Mouse (Mus musculus) kidney, embryonic 15.5 days (tissue): ENCODE data around the gene Mob3a. TPM values are rescaled to one million over a fixed set of nuclear protein-coding genes. Genes with fewer than 3 reads are reported as not detected.

Source experiments
- ATAC-seq: fragments of 200-750 bp; cut with Nextera tagmentation; replicated peaks from 2 replicates; pipeline ENCODE4 v1.8.0; 2017; ENCODE audit warnings: moderate TSS enrichment; ENCODE audit not compliant: low FRiP score
- H3K27ac ChIP-seq: fragments of 300-500 bp; sonication (generic); 2 replicates; pipeline ENCODE4 v1.5.1; 2015; ENCODE audit warnings: mild to moderate bottlenecking, inconsistent platforms
- H3K27me3 ChIP-seq: fragments of 300-500 bp; sonication (generic); 2 replicates; pipeline ENCODE4 v1.6.1; 2015; ENCODE audit warnings: inconsistent platforms
- H3K36me3 ChIP-seq: fragments of 300-500 bp; sonication (generic); 2 replicates; pipeline ENCODE4 v1.6.1; 2015; ENCODE audit warnings: inconsistent platforms
- H3K4me1 ChIP-seq: fragments of 300-500 bp; sonication (generic); 2 replicates; pipeline ENCODE4 v1.6.1; 2015; ENCODE audit warnings: inconsistent platforms
- H3K4me2 ChIP-seq: fragments of 300-500 bp; sonication (generic); 2 replicates; pipeline ENCODE4 v1.6.1; 2015; ENCODE audit warnings: moderate library complexity, mild to moderate bottlenecking, inconsistent platforms
- H3K4me3 ChIP-seq: fragments of 300-500 bp; sonication (generic); replicated peaks from 2 replicates; pipeline ENCODE4 v1.5.1; 2015; ENCODE audit warnings: mild to moderate bottlenecking, inconsistent platforms
- H3K9ac ChIP-seq: fragments of 300-500 bp; sonication (generic); 2 replicates; pipeline ENCODE4 v1.6.1; 2015; ENCODE audit warnings: mild to moderate bottlenecking, inconsistent platforms
- H3K9me3 ChIP-seq: fragments of 300-500 bp; sonication (generic); replicated peaks from 2 replicates; pipeline ENCODE4 v1.6.1; 2016; ENCODE audit warnings: inconsistent platforms
- WGBS: fragments of 180-500 bp; shearing (Covaris S2); methylation state at CpG from one replicate; pipeline ENCODE4 v1.1.7; 2015; ENCODE audit warnings: mixed read lengths; 5-methylcytosine and 5-hydroxymethylcytosine counted together
- polyA plus RNA-seq: library from polyadenylated mRNA; unstranded; fragments of >200 nt; fragmentation: Nextera tagmentation; extraction: Ambion mirVana; gene quantifications from 2 replicates; pipeline ENCODE4 v1.2.1, GENCODE M21; 2015

Gene Mob3a
- polyA plus RNA-seq, result 37.7 and 41.5 TPM in 2 replicates

GRCm38 (mm10) chr10:80701721-80702535 is at the start of gene Mob3a, which contains the start of gene Izumo4:
Gene Mob3a (minus strand): TSS chr10:80701977.
Gene Izumo4 (plus strand): TSS chr10:80702184.
- H3K9me3 ChIP-seq, result no peaks in the 10 kb centered on the region
- peak; percentile 97 for ATAC-seq
- WGBS, result under 1% methylated on average over 59 of the region's 59 CpGs
- H3K9ac ChIP-seq, result peak within 1 kb of the TSS; percentile 66
- no peaks in the 10 kb centered on the region for H3K27me3 ChIP-seq
- peak within 1 kb of the TSS; percentile 90 for H3K27ac ChIP-seq
- peaks cover 46% of the 10 kb centered on the region for H3K4me1 ChIP-seq
- H3K4me2 ChIP-seq, result peak within 1 kb of the TSS; percentile 78
- H3K4me3 ChIP-seq, result peak within 1 kb of the TSS; percentile 71
- peaks cover 16% of the 10 kb centered on the region for H3K36me3 ChIP-seq

- Histone ChIP-seq H3K4me2 (peak overlapping the region; percentile 57), H3K4me1 (peaks cover 38% of the 10 kb centered on the region), H3K4me3 (peak overlapping the region; percentile 26), H3K27ac (peak overlapping the region; percentile 78), H3K27me3 (no peaks in the 10 kb centered on the region), H3K36me3 (no peaks in the 10 kb centered on the region), H3K9ac (no peak overlapping the region), H3K9me3 (no peaks in the 10 kb centered on the region)
- ATAC-seq, result no peak
- 7% methylated on average over 16 of the region's 16 CpGs for WGBS
These were observed 49.5 kb upstream of the Mob3a start for GRCm38 (mm10) chr10:80751188-80751832.

- Histone ChIP-seq H3K9me3 (no peaks in the 10 kb centered on the region), H3K4me2 (no peak overlapping the region), H3K4me3 (no peak overlapping the region), H3K27me3 (no peaks in the 10 kb centered on the region), H3K27ac (no peak overlapping the region), H3K9ac (no peak overlapping the region), H3K4me1 (peaks cover 26% of the 10 kb centered on the region), H3K36me3 (no peaks in the 10 kb centered on the region)
- ATAC-seq, result no peak
- 7% methylated on average over 6 of the region's 6 CpGs for WGBS
These were observed 46.8 kb upstream of the Mob3a start for GRCm38 (mm10) chr10:80748609-80749008.

- Histone ChIP-seq H3K4me3 (no peak overlapping the region), H3K9me3 (no peaks in the 10 kb centered on the region), H3K9ac (no peak overlapping the region), H3K27me3 (no peaks in the 10 kb centered on the region), H3K4me2 (no peak overlapping the region), H3K27ac (no peak overlapping the region), H3K4me1 (peaks cover 27% of the 10 kb centered on the region), H3K36me3 (no peaks in the 10 kb centered on the region)
- WGBS, result 20% methylated on average over 3 of the region's 3 CpGs
- ATAC-seq, result no peak
These were observed 45.6 kb upstream of the Mob3a start for GRCm38 (mm10) chr10:80747410-80747809.

- Histone ChIP-seq H3K4me2 (no peak overlapping the region), H3K36me3 (no peaks in the 10 kb centered on the region), H3K4me1 (peaks cover 34% of the 10 kb centered on the region), H3K4me3 (no peak overlapping the region), H3K9ac (no peak overlapping the region), H3K9me3 (no peaks in the 10 kb centered on the region), H3K27me3 (no peaks in the 10 kb centered on the region), H3K27ac (no peak overlapping the region)
- ATAC-seq, result no peak
- WGBS, result 42% methylated on average over 5 of the region's 5 CpGs
These were observed 42.5 kb upstream of the Mob3a start for GRCm38 (mm10) chr10:80744262-80744661.

- H3K27ac ChIP-seq, result peak within 1 kb of the TSS; percentile 85
- H3K4me3 ChIP-seq, result peak within 1 kb of the TSS; percentile 92
- no peaks in the 10 kb centered on the region for H3K27me3 ChIP-seq
- 1% methylated on average over 25 of the region's 25 CpGs for WGBS
- peaks cover 36% of the 10 kb centered on the region for H3K4me1 ChIP-seq
- peak; percentile 99 for ATAC-seq
- no peaks in the 10 kb centered on the region for H3K9me3 ChIP-seq
- H3K4me2 ChIP-seq, result peak within 1 kb of the TSS; percentile 80
- peak within 1 kb of the TSS; percentile 98 for H3K9ac ChIP-seq
- 0 out of 2 replicates have a peak, but pooled peaks cover 5% of the 10 kb centered on the region for H3K36me3 ChIP-seq
These were observed 40.6 kb upstream of the Mob3a start, which contains the start of gene Ap3d1 for GRCm38 (mm10) chr10:80742180-80742978. Gene Ap3d1 (minus strand): TSS chr10:80742264.

- 0% methylated on average over 46 of the region's 46 CpGs for WGBS
- 0 out of 2 replicates have a peak, but pooled peaks cover 12% of the 10 kb centered on the region for H3K36me3 ChIP-seq
- peak overlapping the region; percentile 92 for H3K4me3 ChIP-seq
- no peaks in the 10 kb centered on the region for H3K27me3 ChIP-seq
- peaks cover 36% of the 10 kb centered on the region for H3K4me1 ChIP-seq
- peak; percentile 26 for ATAC-seq
- peak overlapping the region; percentile 80 for H3K4me2 ChIP-seq
- peak overlapping the region; percentile 85 for H3K27ac ChIP-seq
- peak overlapping the region; percentile 98 for H3K9ac ChIP-seq
- no peaks in the 10 kb centered on the region for H3K9me3 ChIP-seq
These were observed 39.9 kb upstream of the Mob3a start for GRCm38 (mm10) chr10:80741634-80742179.

- Histone ChIP-seq H3K4me3 (peak overlapping the region; percentile 92), H3K4me1 (peaks cover 36% of the 10 kb centered on the region), H3K9me3 (no peaks in the 10 kb centered on the region), H3K27ac (peak overlapping the region; percentile 85), H3K36me3 (0 out of 2 replicates have a peak, but pooled peaks cover 17% of the 10 kb centered on the region), H3K4me2 (peak overlapping the region; percentile 80), H3K27me3 (no peaks in the 10 kb centered on the region), H3K9ac (peak overlapping the region; percentile 98)
- ATAC-seq, result no peak
- WGBS, result 29% methylated on average over 5 of the region's 5 CpGs
These were observed 39.4 kb upstream of the Mob3a start for GRCm38 (mm10) chr10:80741146-80741545.

- Histone ChIP-seq H3K4me1 (peaks cover 36% of the 10 kb centered on the region), H3K4me3 (no peak overlapping the region), H3K4me2 (no peak overlapping the region), H3K9ac (no peak overlapping the region), H3K27ac (no peak overlapping the region), H3K36me3 (peaks cover 36% of the 10 kb centered on the region), H3K27me3 (no peaks in the 10 kb centered on the region), H3K9me3 (no peaks in the 10 kb centered on the region)
- WGBS, result 73% methylated on average over 1 of the region's 1 CpGs
- no peak for ATAC-seq
These were observed 36.9 kb upstream of the Mob3a start for GRCm38 (mm10) chr10:80738657-80739056.

- Histone ChIP-seq H3K36me3 (peaks cover 55% of the 10 kb centered on the region), H3K9ac (no peak overlapping the region), H3K27me3 (no peaks in the 10 kb centered on the region), H3K4me3 (no peak overlapping the region), H3K4me2 (no peak overlapping the region), H3K9me3 (no peaks in the 10 kb centered on the region), H3K4me1 (peaks cover 31% of the 10 kb centered on the region), H3K27ac (no peak overlapping the region)
- ATAC-seq, result no peak
- 73% methylated on average over 5 of the region's 5 CpGs for WGBS
These were observed 35.0 kb upstream of the Mob3a start for GRCm38 (mm10) chr10:80736731-80737130.

GRCm38 (mm10) chr10:80732611-80733101 is 30.9 kb upstream of the Mob3a start:
- no peak for ATAC-seq
- Histone ChIP-seq H3K4me2 (no peak overlapping the region), H3K9me3 (no peaks in the 10 kb centered on the region), H3K9ac (no peak overlapping the region), H3K4me3 (no peak overlapping the region), H3K27me3 (no peaks in the 10 kb centered on the region), H3K27ac (no peak overlapping the region), H3K4me1 (no peaks in the 10 kb centered on the region), H3K36me3 (peaks cover 94% of the 10 kb centered on the region)
- 93% methylated on average over 6 of the region's 6 CpGs for WGBS
